ENCODE assay signal across 17 mouse cellular contexts in the genomic region with DNA sequence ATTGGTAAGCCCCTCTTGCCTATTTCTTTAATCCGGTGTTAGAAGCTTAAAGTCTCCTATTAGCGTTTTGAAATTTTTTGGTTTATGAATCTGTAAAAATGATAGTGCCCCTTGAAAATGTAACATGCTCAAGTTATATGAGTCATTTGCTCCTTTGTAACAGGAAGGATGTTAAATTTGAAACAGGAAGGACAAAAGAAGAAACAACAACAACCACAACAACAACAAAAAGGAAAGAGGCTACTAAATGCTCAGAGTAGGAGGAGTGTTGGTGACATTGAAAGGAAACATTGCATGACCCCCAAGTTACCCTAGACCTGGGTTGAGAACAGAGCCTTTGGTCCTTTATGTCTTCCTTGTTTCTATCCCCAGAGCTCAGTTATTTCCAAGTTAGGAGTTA.
"Had no signal": no experiment of that assay in that cellular context is flagged by ENCODE, and none has a peak within 500 bp of the region (broad histone marks: within the 10 kb centered on the region; RNA-seq: fewer than 3 reads in every experiment).

No protein-coding gene starts in this region.

- DNase-seq: gastrocnemius, adult 2 months; gastrocnemius, postnatal 10 days; gastrocnemius, postnatal 25 days; heart, adult 18-20 months; heart, postnatal 10 days; heart, postnatal 4 days; kidney, adult 11 months; kidney, adult 2 months; kidney, adult 9 months; kidney, postnatal 25 days; kidney, postnatal 4 days; layer of hippocampus, adult 9-11 months; layer of hippocampus, postnatal 36 days; left cerebral cortex, postnatal 4 days had no signal

- ATAC-seq: hindbrain, embryonic 16.5 days; intestine, embryonic 16.5 days; liver, embryonic 12.5 days had no signal
